Mouse (Mus musculus) heart, embryonic 15.5 days (tissue): ENCODE data around the gene Cyp2w1. TPM values are rescaled to one million over a fixed set of nuclear protein-coding genes. Genes with fewer than 3 reads are reported as not detected.

Source experiments
- ATAC-seq: fragments of 200-750 bp; cut with Nextera tagmentation; replicated peaks from 2 replicates; pipeline ENCODE4 v1.8.0; 2017; ENCODE audit warnings: low read depth, moderate TSS enrichment; ENCODE audit not compliant: insufficient number of reproducible peaks, insufficient read depth, low FRiP score
- H3K27ac ChIP-seq: fragments of 300-500 bp; sonication (generic); 2 replicates; pipeline ENCODE4 v1.5.1; 2015; ENCODE audit warnings: mild to moderate bottlenecking, inconsistent platforms
- H3K27me3 ChIP-seq: fragments of 300-500 bp; sonication (generic); 2 replicates; pipeline ENCODE4 v1.6.1; 2015; ENCODE audit warnings: inconsistent platforms
- H3K36me3 ChIP-seq: fragments of 300-500 bp; sonication (generic); 2 replicates; pipeline ENCODE4 v1.6.1; 2015; ENCODE audit warnings: mild to moderate bottlenecking, inconsistent platforms
- H3K4me1 ChIP-seq: fragments of 300-500 bp; sonication (generic); replicated peaks from 2 replicates; pipeline ENCODE4 v1.6.1; 2015; ENCODE audit warnings: inconsistent platforms
- H3K4me2 ChIP-seq: fragments of 300-500 bp; sonication (generic); 2 replicates; pipeline ENCODE4 v1.6.1; 2015; ENCODE audit warnings: inconsistent platforms, mild to moderate bottlenecking, moderate library complexity
- H3K4me3 ChIP-seq: fragments of 300-500 bp; sonication (generic); 2 replicates; pipeline ENCODE4 v1.5.1; 2015; ENCODE audit warnings: mild to moderate bottlenecking, inconsistent platforms
- H3K9ac ChIP-seq: fragments of 300-500 bp; sonication (generic); 2 replicates; pipeline ENCODE4 v1.6.1; 2015; ENCODE audit warnings: mild to moderate bottlenecking, inconsistent platforms
- H3K9me3 ChIP-seq: fragments of 300-500 bp; sonication (generic); replicated peaks from 2 replicates; pipeline ENCODE4 v1.6.1; 2016; ENCODE audit warnings: inconsistent platforms
- WGBS: fragments of 180-500 bp; shearing (Covaris S2); methylation state at CpG from one replicate; pipeline ENCODE4 v1.1.7; 2015; ENCODE audit warnings: mixed read lengths; 5-methylcytosine and 5-hydroxymethylcytosine counted together
- polyA plus RNA-seq: library from polyadenylated mRNA; unstranded; fragments of >200 nt; fragmentation: Nextera tagmentation; extraction: Ambion mirVana; gene quantifications from 2 replicates; pipeline ENCODE4 v1.2.1, GENCODE M21; 2015

Gene Cyp2w1
- polyA plus RNA-seq, 1 experiment from 2014 or later: not detected

GRCm38 (mm10) chr5:139366484-139366883 is 14.1 kb downstream of the Cyp2w1 start:
- Histone ChIP-seq H3K36me3 (no peaks in the 10 kb centered on the region), H3K4me1 (peaks cover 26% of the 10 kb centered on the region), H3K27ac (no peak overlapping the region), H3K27me3 (no peaks in the 10 kb centered on the region), H3K9me3 (no peaks in the 10 kb centered on the region), H3K4me2 (no peak overlapping the region), H3K9ac (no peak overlapping the region), H3K4me3 (no peak overlapping the region)
- 74% methylated on average over 11 of the region's 11 CpGs for WGBS
- ATAC-seq: no peak

GRCm38 (mm10) chr5:139367884-139368458 is 15.6 kb downstream of the Cyp2w1 start:
- Histone ChIP-seq H3K36me3 (no peaks in the 10 kb centered on the region), H3K27ac (no peak overlapping the region), H3K4me3 (no peak overlapping the region), H3K4me2 (no peak overlapping the region), H3K4me1 (peaks cover 38% of the 10 kb centered on the region), H3K9me3 (no peaks in the 10 kb centered on the region), H3K9ac (no peak overlapping the region), H3K27me3 (no peaks in the 10 kb centered on the region)
- ATAC-seq: no peak
- WGBS: 88% methylated on average over 4 of the region's 4 CpGs

GRCm38 (mm10) chr5:139368638-139369320 is 16.4 kb downstream of the Cyp2w1 start:
- H3K4me3 ChIP-seq: no peak overlapping the region
- no peaks in the 10 kb centered on the region for H3K36me3 ChIP-seq
- WGBS: 84% methylated on average over 11 of the region's 11 CpGs
- no peak overlapping the region for H3K9ac ChIP-seq
- H3K27ac ChIP-seq: no peak overlapping the region
- H3K4me2 ChIP-seq: no peak overlapping the region
- H3K9me3 ChIP-seq: no peaks in the 10 kb centered on the region
- H3K4me1 ChIP-seq: peaks cover 42% of the 10 kb centered on the region
- H3K27me3 ChIP-seq: no peaks in the 10 kb centered on the region
- no peak for ATAC-seq

- Histone ChIP-seq H3K4me1 (peaks cover 28% of the 10 kb centered on the region), H3K9ac (0 out of 2 replicates have a peak overlapping the region, but pooled peaks have one; percentile 37), H3K9me3 (no peaks in the 10 kb centered on the region), H3K27ac (no peak overlapping the region), H3K4me3 (no peak overlapping the region; the same call in 1 of the 2 replicates), H3K4me2 (peak overlapping the region; percentile 89; the same call in 1 of the 2 replicates), H3K27me3 (no peaks in the 10 kb centered on the region), H3K36me3 (no peaks in the 10 kb centered on the region)
- no peak for ATAC-seq
- 60% methylated on average over 6 of the region's 6 CpGs for WGBS
These were observed 17.9 kb downstream of the Cyp2w1 start for GRCm38 (mm10) chr5:139370336-139370735.

GRCm38 (mm10) chr5:139371118-139371517 is 18.7 kb downstream of the Cyp2w1 start:
- ATAC-seq: no peak

GRCm38 (mm10) chr5:139371631-139372401 is 19.4 kb downstream of the Cyp2w1 start:
- H3K36me3 ChIP-seq: no peaks in the 10 kb centered on the region
- peak overlapping the region; percentile 84 for H3K9ac ChIP-seq
- peak overlapping the region; percentile 89 for H3K4me2 ChIP-seq
- peak overlapping the region; percentile 86 for H3K27ac ChIP-seq
- ATAC-seq: peak; percentile 91
- H3K4me1 ChIP-seq: peaks cover 34% of the 10 kb centered on the region
- WGBS: 1% methylated on average over 39 of the region's 39 CpGs
- peak overlapping the region; percentile 72 for H3K4me3 ChIP-seq
- no peaks in the 10 kb centered on the region for H3K27me3 ChIP-seq
- no peaks in the 10 kb centered on the region for H3K9me3 ChIP-seq

More at GRCm38 (mm10) chr5:139371118-139371517, 18.7 kb downstream of the Cyp2w1 start:
- Histone ChIP-seq H3K27me3 (no peaks in the 10 kb centered on the region), H3K27ac (peak overlapping the region; percentile 86), H3K9ac (peak overlapping the region; percentile 84), H3K9me3 (no peaks in the 10 kb centered on the region), H3K4me1 (peaks cover 27% of the 10 kb centered on the region), H3K4me3 (peak overlapping the region; percentile 72), H3K4me2 (peak overlapping the region; percentile 89), H3K36me3 (no peaks in the 10 kb centered on the region)
- 67% methylated on average over 5 of the region's 5 CpGs for WGBS

GRCm38 (mm10) chr5:139373126-139373525 is 20.7 kb downstream of the Cyp2w1 start:
- Histone ChIP-seq H3K4me1 (peaks cover 47% of the 10 kb centered on the region), H3K36me3 (no peaks in the 10 kb centered on the region), H3K4me3 (no peak overlapping the region), H3K9me3 (no peaks in the 10 kb centered on the region), H3K27ac (peak overlapping the region; percentile 13; the same call in 1 of the 2 replicates), H3K4me2 (no peak overlapping the region), H3K27me3 (no peaks in the 10 kb centered on the region), H3K9ac (0 out of 2 replicates have a peak overlapping the region, but pooled peaks have one; percentile 84)
- ATAC-seq: no peak
- 67% methylated on average over 3 of the region's 3 CpGs for WGBS

- no peak overlapping the region for H3K9ac ChIP-seq
- no peak overlapping the region for H3K4me2 ChIP-seq
- no peaks in the 10 kb centered on the region for H3K36me3 ChIP-seq
- H3K4me3 ChIP-seq: no peak overlapping the region
- no peaks in the 10 kb centered on the region for H3K9me3 ChIP-seq
- no peaks in the 10 kb centered on the region for H3K27me3 ChIP-seq
- peaks cover 55% of the 10 kb centered on the region for H3K4me1 ChIP-seq
- 73% methylated on average over 6 of the region's 6 CpGs for WGBS
- no peak for ATAC-seq
- no peak overlapping the region for H3K27ac ChIP-seq
These were observed 21.6 kb downstream of the Cyp2w1 start for GRCm38 (mm10) chr5:139373889-139374444.

- H3K4me1 ChIP-seq: peaks cover 63% of the 10 kb centered on the region
- ATAC-seq: no peak
- no peaks in the 10 kb centered on the region for H3K36me3 ChIP-seq
- H3K9me3 ChIP-seq: no peaks in the 10 kb centered on the region
- WGBS: 79% methylated on average over 2 of the region's 2 CpGs
- no peak overlapping the region for H3K4me3 ChIP-seq
- no peak overlapping the region for H3K4me2 ChIP-seq
- H3K9ac ChIP-seq: no peak overlapping the region
- H3K27me3 ChIP-seq: no peaks in the 10 kb centered on the region
- no peak overlapping the region for H3K27ac ChIP-seq
These were observed 22.4 kb downstream of the Cyp2w1 start for GRCm38 (mm10) chr5:139374841-139375240.

- Histone ChIP-seq H3K4me1 (peaks cover 69% of the 10 kb centered on the region), H3K9ac (peak within 1 kb of the TSS; percentile 48), H3K4me2 (peak within 1 kb of the TSS; percentile 81), H3K27ac (peak within 1 kb of the TSS; percentile 98), H3K27me3 (no peaks in the 10 kb centered on the region), H3K4me3 (peak within 1 kb of the TSS; percentile 18; the same call in 1 of the 2 replicates), H3K9me3 (no peaks in the 10 kb centered on the region), H3K36me3 (no peaks in the 10 kb centered on the region)
- 10% methylated on average over 18 of the region's 18 CpGs for WGBS
- peak; percentile 58 for ATAC-seq
These were observed 25.3 kb downstream of the Cyp2w1 start, which contains the start of gene Gpr146 for GRCm38 (mm10) chr5:139377468-139378270. Gpr146 (plus strand) TSS chr5:139377697.
